Mouse (Mus musculus): ENCODE data around the gene Kitl.
A peak's percentile ranks its signal among the peaks of the same experiment; 100 is the strongest.

The Kitl gene

GRCm38 (mm10) chr10:100015370-100016325, at the start of gene Kitl:
Kitl (plus strand) TSS chr10:100015630.
- DNase-seq = peak; percentile 56 to 58

GRCm38 (mm10) chr10:99972866-99973265, 42.6 kb upstream of the Kitl start:
- DNase-seq = no peak

GRCm38 (mm10) chr10:99980096-99980495, 35.3 kb upstream of the Kitl start:
- no peak for DNase-seq

GRCm38 (mm10) chr10:99980916-99981315, 34.5 kb upstream of the Kitl start:
- no peak for DNase-seq

GRCm38 (mm10) chr10:99981887-99982286, 33.5 kb upstream of the Kitl start:
- no peak for DNase-seq

GRCm38 (mm10) chr10:99986745-99987144, 28.7 kb upstream of the Kitl start:
- DNase-seq = no peak

- DNase-seq = no peak
Observed at GRCm38 (mm10) chr10:99989758-99990157, 25.7 kb upstream of the Kitl start.

- no peak for DNase-seq
Observed at GRCm38 (mm10) chr10:99992121-99992520, 23.3 kb upstream of the Kitl start.

GRCm38 (mm10) chr10:100001452-100001851, 14.0 kb upstream of the Kitl start:
- DNase-seq = no peak

- DNase-seq = no peak
Observed at GRCm38 (mm10) chr10:100003797-100004196, 11.6 kb upstream of the Kitl start.

GRCm38 (mm10) chr10:100009681-100010080, 5.7 kb upstream of the Kitl start:
- no peak for DNase-seq

GRCm38 (mm10) chr10:100010291-100010690, 5.1 kb upstream of the Kitl start:
- no peak for DNase-seq

- DNase-seq = no peak
Observed at GRCm38 (mm10) chr10:100014096-100014495, 1.3 kb upstream of the Kitl start.

- DNase-seq = peak; percentile 45 to 64
Observed at GRCm38 (mm10) chr10:100016326-100016709, 888 bp downstream of the Kitl start.

- no peak for DNase-seq
Observed at GRCm38 (mm10) chr10:100016941-100017770, 1.7 kb downstream of the Kitl start.

- no peak for DNase-seq
Observed at GRCm38 (mm10) chr10:100017771-100018070, 2.3 kb downstream of the Kitl start.

- DNase-seq = no peak
Observed at GRCm38 (mm10) chr10:100018493-100018892, 3.1 kb downstream of the Kitl start.

GRCm38 (mm10) chr10:100019246-100020195, 4.1 kb downstream of the Kitl start:
- DNase-seq = no peak

GRCm38 (mm10) chr10:100022090-100022834, 6.8 kb downstream of the Kitl start:
- no peak for DNase-seq

GRCm38 (mm10) chr10:100022835-100023093, 7.3 kb downstream of the Kitl start:
- DNase-seq = no peak

GRCm38 (mm10) chr10:100025665-100026064, 10.2 kb downstream of the Kitl start:
- no peak for DNase-seq

- DNase-seq = no peak
Observed at GRCm38 (mm10) chr10:100026778-100027177, 11.3 kb downstream of the Kitl start.

Measured in cerebellum, postnatal 25 days (tissue).